Mouse (Mus musculus): ENCODE measurements around the gene Rab25.

The Rab25 gene

GRCm38 (mm10) chr3:88566536-88567061 is 18.5 kb upstream of the Rab25 start:
- DNase-seq (ENCODE audit: low read depth), result no peak

- no peak for DNase-seq (ENCODE audit: low read depth)
Measured at GRCm38 (mm10) chr3:88566116-88566515, 18.0 kb upstream of the Rab25 start.

GRCm38 (mm10) chr3:88563966-88564365 is 15.9 kb upstream of the Rab25 start:
- DNase-seq (ENCODE audit: low read depth), result no peak

GRCm38 (mm10) chr3:88563442-88563841 is 15.3 kb upstream of the Rab25 start:
- DNase-seq (ENCODE audit: low read depth), result no peak

- no peak for DNase-seq (ENCODE audit: low read depth)
Measured at GRCm38 (mm10) chr3:88561989-88562388, 13.9 kb upstream of the Rab25 start.

- DNase-seq (ENCODE audit: low read depth), result no peak
Measured at GRCm38 (mm10) chr3:88559596-88559995, 11.5 kb upstream of the Rab25 start.

- DNase-seq (ENCODE audit: low read depth), result no peak
Measured at GRCm38 (mm10) chr3:88556616-88557015, 8.5 kb upstream of the Rab25 start.

GRCm38 (mm10) chr3:88555731-88556130 is 7.6 kb upstream of the Rab25 start:
- DNase-seq (ENCODE audit: low read depth), result no peak

GRCm38 (mm10) chr3:88555069-88555605 is 7.0 kb upstream of the Rab25 start:
- DNase-seq (ENCODE audit: low read depth), result no peak

- peak; percentile 67 for DNase-seq (ENCODE audit: low read depth)
Measured at GRCm38 (mm10) chr3:88553880-88554586, 5.9 kb upstream of the Rab25 start.

GRCm38 (mm10) chr3:88553525-88553879 is 5.4 kb upstream of the Rab25 start, which contains the start of gene Ubqln4:
TSS of gene Ubqln4 (plus strand) at chr3:88553758.
- peak; percentile 91 for DNase-seq (ENCODE audit: low read depth)

GRCm38 (mm10) chr3:88552676-88553524 is 4.8 kb upstream of the Rab25 start, which contains the start of gene Lamtor2:
TSS of gene Lamtor2 (minus strand) at chr3:88553074.
- peak; percentile 95 for DNase-seq (ENCODE audit: low read depth)

GRCm38 (mm10) chr3:88552082-88552645 is 4.1 kb upstream of the Rab25 start:
- no peak for DNase-seq (ENCODE audit: low read depth)

GRCm38 (mm10) chr3:88551586-88551985 is 3.5 kb upstream of the Rab25 start:
- no peak for DNase-seq (ENCODE audit: low read depth)

GRCm38 (mm10) chr3:88546674-88547418 is 1.3 kb downstream of the Rab25 start:
- DNase-seq (ENCODE audit: low read depth), result no peak

GRCm38 (mm10) chr3:88544955-88545591 is 3.0 kb downstream of the Rab25 start:
- DNase-seq (ENCODE audit: low read depth), result no peak

- no peak for DNase-seq (ENCODE audit: low read depth)
Measured at GRCm38 (mm10) chr3:88544514-88544913, 3.6 kb downstream of the Rab25 start.

GRCm38 (mm10) chr3:88543651-88544410 is 4.3 kb downstream of the Rab25 start:
- peak; percentile 44 for DNase-seq (ENCODE audit: low read depth)

GRCm38 (mm10) chr3:88543174-88543573 is 4.9 kb downstream of the Rab25 start:
- DNase-seq (ENCODE audit: low read depth), result no peak

- no peak for DNase-seq (ENCODE audit: low read depth)
Measured at GRCm38 (mm10) chr3:88542486-88542885, 5.6 kb downstream of the Rab25 start.
